Mouse (Mus musculus) cerebellum, postnatal 10 days (tissue): ENCODE results near the gene Impg2.

ENCODE experiments used
- DNase-seq, 2 experiments: peaks; one replicate each; pipeline ENCODE4 v3.0.0; 2021; ENCODE audit warnings: mixed read lengths in 2 of 2

The Impg2 gene

GRCm38 (mm10) chr16:56204051-56204450 is at the start of gene Impg2:
TSS of gene Impg2 (plus strand) at chr16:56204313.
- DNase-seq, result no peak

GRCm38 (mm10) chr16:56163466-56163865 is 40.6 kb upstream of the Impg2 start:
- no peak for DNase-seq

GRCm38 (mm10) chr16:56170247-56170646 is 33.9 kb upstream of the Impg2 start:
- DNase-seq, result peak in 1 of 2 experiments; percentile 15

GRCm38 (mm10) chr16:56175867-56176581 is 28.1 kb upstream of the Impg2 start:
- DNase-seq, result peak; percentile 77 to 83

- no peak for DNase-seq
Observed at GRCm38 (mm10) chr16:56186863-56187262, 17.2 kb upstream of the Impg2 start.

- DNase-seq, result peak; percentile 31 to 43
Observed at GRCm38 (mm10) chr16:56188198-56188597, 15.9 kb upstream of the Impg2 start.

GRCm38 (mm10) chr16:56212740-56213139 is 8.6 kb downstream of the Impg2 start:
- DNase-seq, result no peak

- no peak for DNase-seq
Observed at GRCm38 (mm10) chr16:56227686-56228085, 23.6 kb downstream of the Impg2 start.

- no peak for DNase-seq
Observed at GRCm38 (mm10) chr16:56229455-56229854, 25.3 kb downstream of the Impg2 start.

GRCm38 (mm10) chr16:56231300-56231699 is 27.2 kb downstream of the Impg2 start:
- DNase-seq, result peak; percentile 28 to 36

GRCm38 (mm10) chr16:56232736-56233135 is 28.6 kb downstream of the Impg2 start:
- peak; percentile 72 to 80 for DNase-seq

- no peak for DNase-seq
Observed at GRCm38 (mm10) chr16:56246031-56246430, 41.9 kb downstream of the Impg2 start.

GRCm38 (mm10) chr16:56273917-56274316 is 69.8 kb downstream of the Impg2 start:
- DNase-seq, result peak; percentile 28 to 47

- DNase-seq, result no peak
Observed at GRCm38 (mm10) chr16:56279060-56279459, 74.9 kb downstream of the Impg2 start.

- DNase-seq, result no peak
Observed at GRCm38 (mm10) chr16:56279752-56280151, 75.6 kb downstream of the Impg2 start.

GRCm38 (mm10) chr16:56281336-56281735 is 77.2 kb downstream of the Impg2 start:
- DNase-seq, result peak in 1 of 2 experiments; percentile 16

- DNase-seq, result peak; percentile 94
Observed at GRCm38 (mm10) chr16:56283330-56283729, 79.2 kb downstream of the Impg2 start.

GRCm38 (mm10) chr16:56283873-56284272 is 79.8 kb downstream of the Impg2 start:
- no peak for DNase-seq

- DNase-seq, result peak; percentile 77 to 86
Observed at GRCm38 (mm10) chr16:56286076-56286475, 82.0 kb downstream of the Impg2 start.

GRCm38 (mm10) chr16:56286977-56287376 is 82.9 kb downstream of the Impg2 start:
- no peak for DNase-seq

- DNase-seq, result peak in 1 of 2 experiments; percentile 29
Observed at GRCm38 (mm10) chr16:56294887-56295286, 90.8 kb downstream of the Impg2 start.

- peak; percentile 75 to 83 for DNase-seq
Observed at GRCm38 (mm10) chr16:56295888-56296648, 92.0 kb downstream of the Impg2 start.

- DNase-seq, result no peak
Observed at GRCm38 (mm10) chr16:56298248-56298647, 94.1 kb downstream of the Impg2 start.

GRCm38 (mm10) chr16:56298836-56299235 is 94.7 kb downstream of the Impg2 start:
- no peak for DNase-seq
